Mouse (Mus musculus) neural tube, embryonic 12.5 days (tissue): ENCODE measurements around the gene Dclk1. TPM values are rescaled to one million over a fixed set of nuclear protein-coding genes. Genes with fewer than 3 reads are reported as not detected.

Source experiments
- ATAC-seq: fragments of 200-750 bp; cut with Nextera tagmentation; 2 replicates; pipeline ENCODE4 v1.8.0; 2017; ENCODE audit warnings: low read depth, mild to moderate bottlenecking, moderate TSS enrichment, moderate library complexity; ENCODE audit not compliant: low FRiP score
- H3K27ac ChIP-seq: fragments of 300-500 bp; sonication (generic); 2 replicates; pipeline ENCODE4 v1.5.1; 2016
- H3K27me3 ChIP-seq: fragments of 300-500 bp; sonication (generic); replicated peaks from 2 replicates; pipeline ENCODE4 v1.6.1; 2016; ENCODE audit warnings: mild to moderate bottlenecking
- H3K36me3 ChIP-seq: fragments of 300-500 bp; sonication (generic); 2 replicates; pipeline ENCODE4 v1.6.1; 2016; ENCODE audit warnings: mild to moderate bottlenecking
- H3K4me1 ChIP-seq: fragments of 300-500 bp; sonication (generic); 2 replicates; pipeline ENCODE4 v1.6.1; 2016
- H3K4me2 ChIP-seq: fragments of 300-500 bp; sonication (generic); replicated peaks from 2 replicates; pipeline ENCODE4 v1.6.1; 2016; ENCODE audit warnings: mild to moderate bottlenecking
- H3K4me3 ChIP-seq: fragments of 300-500 bp; sonication (generic); 2 replicates; pipeline ENCODE4 v1.5.1; 2016
- H3K9ac ChIP-seq: fragments of 300-500 bp; sonication (generic); 2 replicates; pipeline ENCODE4 v1.6.1; 2016; ENCODE audit warnings: mild to moderate bottlenecking
- H3K9me3 ChIP-seq: fragments of 300-500 bp; sonication (generic); 2 replicates; pipeline ENCODE4 v1.6.1; 2016; ENCODE audit warnings: mild to moderate bottlenecking
- WGBS: fragments of 180-500 bp; shearing (Covaris S2); methylation state at CpG from one replicate; pipeline ENCODE4 v1.1.7; 2016; 5-methylcytosine and 5-hydroxymethylcytosine counted together
- polyA plus RNA-seq: library from polyadenylated mRNA; unstranded; fragments of >200 nt; fragmentation: Nextera tagmentation; extraction: Ambion mirVana; gene quantifications from 2 replicates; pipeline ENCODE4 v1.2.1, GENCODE M21; 2016

The Dclk1 gene
- polyA plus RNA-seq, 1 experiment from 2014 or later = 171 TPM

- WGBS = 86% methylated on average over 4 of the region's 4 CpGs
Measured at GRCm38 (mm10) chr3:55269802-55270201, 27.6 kb downstream of the Dclk1 start.

DNA sequence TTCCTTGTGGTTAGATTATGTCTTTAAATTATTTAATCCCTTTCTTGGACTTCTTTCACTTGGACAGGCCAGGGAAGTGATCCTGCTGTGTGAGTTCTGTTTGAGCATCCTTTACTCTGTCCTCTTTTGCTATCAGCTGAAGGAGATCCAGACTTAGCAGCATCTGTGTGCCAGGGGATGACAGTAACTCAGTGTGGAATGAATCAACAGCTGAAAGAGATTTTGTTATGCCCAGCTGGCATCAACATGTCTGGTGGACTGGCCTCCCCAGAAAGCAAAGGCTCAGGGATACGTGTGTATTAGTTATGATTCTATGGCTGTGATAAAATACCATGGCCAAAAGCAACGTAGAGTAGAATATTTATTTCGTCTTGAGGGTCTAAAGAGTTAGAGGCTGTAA is 28.2 kb downstream of the Dclk1 start:
- H3K4me1 ChIP-seq = peaks cover 18% of the 10 kb centered on the region
- no peaks in the 10 kb centered on the region for H3K9me3 ChIP-seq
- no peak overlapping the region for H3K9ac ChIP-seq
- WGBS = 82% methylated on average over 3 of the region's 3 CpGs
- no peak overlapping the region for H3K27ac ChIP-seq
- H3K36me3 ChIP-seq = 0 out of 2 replicates have a peak, but pooled peaks cover 4% of the 10 kb centered on the region
- no peak overlapping the region for H3K4me3 ChIP-seq
- no peak overlapping the region for H3K4me2 ChIP-seq
- no peaks in the 10 kb centered on the region for H3K27me3 ChIP-seq
- ATAC-seq = no peak

More at GRCm38 (mm10) chr3:55269802-55270201, 27.6 kb downstream of the Dclk1 start:
- Histone ChIP-seq H3K9ac (no peak overlapping the region), H3K9me3 (no peaks in the 10 kb centered on the region), H3K4me3 (no peak overlapping the region), H3K27me3 (no peaks in the 10 kb centered on the region), H3K36me3 (0 out of 2 replicates have a peak, but pooled peaks cover 4% of the 10 kb centered on the region), H3K4me2 (no peak overlapping the region), H3K4me1 (peaks cover 18% of the 10 kb centered on the region), H3K27ac (no peak overlapping the region)
- ATAC-seq = no peak

DNA sequence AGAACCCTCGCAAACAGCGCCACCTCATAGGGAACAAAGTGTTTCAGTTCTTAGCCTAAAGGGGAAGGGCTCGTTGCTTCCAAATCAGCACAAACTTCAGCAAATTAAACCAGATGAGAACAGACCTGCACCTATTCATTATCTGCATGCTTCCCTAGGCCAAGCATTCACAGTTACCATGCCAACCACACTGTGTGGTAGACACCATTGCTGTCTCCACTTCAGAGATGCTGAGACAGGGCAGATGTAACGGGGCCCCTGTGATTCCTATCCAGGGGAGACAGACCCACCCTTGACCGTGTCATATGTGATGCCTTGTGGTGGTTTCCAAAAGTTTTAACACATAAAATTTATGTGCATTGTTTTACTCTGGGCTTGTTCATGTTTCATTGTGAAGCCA is 28.8 kb downstream of the Dclk1 start:
- 42% methylated on average over 5 of the region's 5 CpGs for WGBS

GRCm38 (mm10) chr3:55272536-55272935 is 30.4 kb downstream of the Dclk1 start:
- no peak for ATAC-seq
- H3K27me3 ChIP-seq = no peaks in the 10 kb centered on the region
- peaks cover 19% of the 10 kb centered on the region for H3K4me1 ChIP-seq
- H3K9me3 ChIP-seq = no peaks in the 10 kb centered on the region
- H3K4me3 ChIP-seq = no peak overlapping the region
- 87% methylated on average over 6 of the region's 6 CpGs for WGBS
- H3K9ac ChIP-seq = no peak overlapping the region
- no peak overlapping the region for H3K27ac ChIP-seq
- peaks cover 8% of the 10 kb centered on the region; the same call in 1 of the 2 replicates for H3K36me3 ChIP-seq
- no peak overlapping the region for H3K4me2 ChIP-seq

More for the DNA sequence above, 28.8 kb downstream of the Dclk1 start:
- Histone ChIP-seq H3K9me3 (no peaks in the 10 kb centered on the region), H3K36me3 (0 out of 2 replicates have a peak, but pooled peaks cover 4% of the 10 kb centered on the region), H3K4me3 (no peak overlapping the region), H3K27me3 (no peaks in the 10 kb centered on the region), H3K4me2 (no peak overlapping the region), H3K4me1 (peaks cover 18% of the 10 kb centered on the region), H3K9ac (no peak overlapping the region), H3K27ac (no peak overlapping the region)
- ATAC-seq = peak; percentile 81

- Histone ChIP-seq H3K4me1 (peaks cover 18% of the 10 kb centered on the region; the same call in 1 of the 2 replicates), H3K4me3 (no peak overlapping the region), H3K27ac (no peak overlapping the region), H3K27me3 (no peaks in the 10 kb centered on the region), H3K9me3 (no peaks in the 10 kb centered on the region), H3K36me3 (peaks cover 8% of the 10 kb centered on the region; the same call in 1 of the 2 replicates), H3K9ac (no peak overlapping the region), H3K4me2 (no peak overlapping the region)
- 91% methylated on average over 3 of the region's 3 CpGs for WGBS
- no peak for ATAC-seq
Measured at GRCm38 (mm10) chr3:55276446-55276845, 34.3 kb downstream of the Dclk1 start.

DNA sequence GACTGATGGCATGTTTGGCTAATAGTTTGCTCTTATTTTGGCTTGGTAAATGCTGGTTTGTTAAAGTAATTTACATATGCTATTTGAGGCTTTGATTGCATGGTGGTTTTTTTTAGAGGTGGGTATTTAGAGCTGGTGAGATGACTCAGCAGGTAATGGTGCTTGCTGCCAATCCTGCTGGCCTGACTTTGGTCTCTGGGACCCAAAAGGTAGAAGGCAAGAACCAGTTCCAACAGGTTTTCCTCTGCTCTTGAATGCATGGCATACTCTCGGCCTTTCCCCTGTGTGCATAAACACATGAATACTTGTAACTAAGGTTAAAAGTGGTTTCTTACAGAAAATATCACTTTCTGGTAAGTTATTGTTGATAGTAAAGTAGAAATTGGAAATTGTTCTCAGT is 34.7 kb downstream of the Dclk1 start:
- no peak overlapping the region for H3K4me2 ChIP-seq
- WGBS = 90% methylated on average over 1 of the region's 1 CpGs
- H3K27ac ChIP-seq = no peak overlapping the region
- ATAC-seq = no peak
- H3K36me3 ChIP-seq = peaks cover 8% of the 10 kb centered on the region; the same call in 1 of the 2 replicates
- peaks cover 16% of the 10 kb centered on the region; the same call in 1 of the 2 replicates for H3K4me1 ChIP-seq
- H3K9me3 ChIP-seq = no peaks in the 10 kb centered on the region
- H3K27me3 ChIP-seq = no peaks in the 10 kb centered on the region
- H3K4me3 ChIP-seq = no peak overlapping the region
- no peak overlapping the region for H3K9ac ChIP-seq

- no peak overlapping the region for H3K4me3 ChIP-seq
- H3K27ac ChIP-seq = no peak overlapping the region
- H3K27me3 ChIP-seq = no peaks in the 10 kb centered on the region
- no peaks in the 10 kb centered on the region for H3K9me3 ChIP-seq
- peaks cover 6% of the 10 kb centered on the region; the same call in 1 of the 2 replicates for H3K36me3 ChIP-seq
- H3K4me1 ChIP-seq = peaks cover 11% of the 10 kb centered on the region; the same call in 1 of the 2 replicates
- no peak for ATAC-seq
- H3K4me2 ChIP-seq = no peak overlapping the region
- 88% methylated on average over 1 of the region's 1 CpGs for WGBS
- no peak overlapping the region for H3K9ac ChIP-seq
Measured at GRCm38 (mm10) chr3:55277829-55278228, 35.7 kb downstream of the Dclk1 start.

DNA sequence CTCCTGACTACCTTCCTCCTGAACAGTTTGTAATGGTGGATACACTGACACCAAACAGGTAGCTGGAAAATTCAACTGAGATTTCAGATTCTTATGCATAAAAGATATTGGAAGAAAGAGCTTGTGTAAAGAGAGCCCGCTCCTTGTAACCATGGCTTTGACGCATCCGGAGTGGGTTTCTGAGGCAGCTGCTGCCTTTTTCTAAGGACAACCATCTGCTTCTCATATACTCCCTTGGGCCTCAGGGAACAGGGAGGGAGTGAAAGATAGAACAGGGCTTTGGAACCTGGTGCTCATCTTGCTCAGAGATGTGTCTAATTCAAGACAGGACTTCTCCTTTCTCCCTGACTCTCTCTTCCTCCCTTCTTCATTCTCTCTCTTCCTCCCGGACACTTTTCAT is 37.8 kb downstream of the Dclk1 start:
- Histone ChIP-seq H3K27ac (no peak overlapping the region), H3K27me3 (no peaks in the 10 kb centered on the region), H3K4me2 (no peak overlapping the region), H3K9ac (no peak overlapping the region), H3K36me3 (peaks cover 3% of the 10 kb centered on the region; the same call in 1 of the 2 replicates), H3K9me3 (no peaks in the 10 kb centered on the region), H3K4me3 (no peak overlapping the region), H3K4me1 (peaks cover 24% of the 10 kb centered on the region; the same call in 1 of the 2 replicates)
- no peak for ATAC-seq
- WGBS = 68% methylated on average over 4 of the region's 4 CpGs

- no peak for ATAC-seq
- Histone ChIP-seq H3K9me3 (no peaks in the 10 kb centered on the region), H3K4me3 (no peak overlapping the region), H3K27me3 (no peaks in the 10 kb centered on the region), H3K9ac (no peak overlapping the region), H3K4me2 (no peak overlapping the region), H3K4me1 (peaks cover 28% of the 10 kb centered on the region; the same call in 1 of the 2 replicates), H3K27ac (no peak overlapping the region), H3K36me3 (peaks cover 3% of the 10 kb centered on the region; the same call in 1 of the 2 replicates)
Measured at GRCm38 (mm10) chr3:55280471-55280870, 38.3 kb downstream of the Dclk1 start.

GRCm38 (mm10) chr3:55284215-55284614 is 42.1 kb downstream of the Dclk1 start:
- Histone ChIP-seq H3K4me2 (peak overlapping the region; percentile 17), H3K36me3 (no peaks in the 10 kb centered on the region), H3K27ac (no peak overlapping the region), H3K4me3 (no peak overlapping the region), H3K4me1 (peaks cover 22% of the 10 kb centered on the region; the same call in 1 of the 2 replicates), H3K27me3 (no peaks in the 10 kb centered on the region), H3K9ac (no peak overlapping the region), H3K9me3 (no peaks in the 10 kb centered on the region)
- WGBS = 22% methylated on average over 3 of the region's 3 CpGs
- peak; percentile 86 for ATAC-seq

GRCm38 (mm10) chr3:55288726-55289125 is 46.6 kb downstream of the Dclk1 start:
- H3K4me2 ChIP-seq = no peak overlapping the region
- no peaks in the 10 kb centered on the region for H3K36me3 ChIP-seq
- 38% methylated on average over 4 of the region's 4 CpGs for WGBS
- H3K4me1 ChIP-seq = peaks cover 29% of the 10 kb centered on the region
- H3K4me3 ChIP-seq = no peak overlapping the region
- no peaks in the 10 kb centered on the region for H3K27me3 ChIP-seq
- no peak for ATAC-seq
- no peak overlapping the region for H3K27ac ChIP-seq
- no peak overlapping the region for H3K9ac ChIP-seq
- H3K9me3 ChIP-seq = no peaks in the 10 kb centered on the region

DNA sequence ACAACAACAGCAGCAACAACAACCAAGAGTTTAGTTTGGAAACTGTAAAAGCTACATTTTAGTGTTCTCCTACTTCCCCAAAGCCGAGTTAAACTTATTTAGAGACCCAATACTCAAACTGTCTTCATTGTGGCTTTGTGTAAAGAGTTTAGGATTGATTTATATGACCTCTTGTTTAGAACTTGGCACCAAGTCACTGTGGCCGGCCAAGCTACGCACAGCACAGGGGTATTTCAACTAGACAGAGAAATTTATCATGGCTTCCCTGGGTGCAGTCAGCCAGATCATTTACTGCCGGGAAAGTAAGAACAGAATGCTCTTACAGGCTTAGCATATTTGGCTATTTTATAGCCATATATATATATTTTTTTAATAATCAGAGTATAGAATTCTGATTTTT is 49.8 kb downstream of the Dclk1 start:
- H3K4me1 ChIP-seq = peaks cover 18% of the 10 kb centered on the region
- no peaks in the 10 kb centered on the region for H3K27me3 ChIP-seq
- no peak overlapping the region for H3K27ac ChIP-seq
- no peaks in the 10 kb centered on the region for H3K36me3 ChIP-seq
- no peak overlapping the region for H3K4me2 ChIP-seq
- WGBS = 10% methylated on average over 4 of the region's 4 CpGs
- no peak overlapping the region for H3K4me3 ChIP-seq
- H3K9ac ChIP-seq = no peak overlapping the region
- no peaks in the 10 kb centered on the region for H3K9me3 ChIP-seq
- peak; percentile 63; the same call in 1 of the 2 replicates for ATAC-seq

GRCm38 (mm10) chr3:55292783-55293430 is 50.7 kb downstream of the Dclk1 start:
- Histone ChIP-seq H3K4me3 (no peak overlapping the region), H3K36me3 (no peaks in the 10 kb centered on the region), H3K4me2 (no peak overlapping the region), H3K27ac (no peak overlapping the region), H3K9ac (no peak overlapping the region), H3K27me3 (no peaks in the 10 kb centered on the region), H3K9me3 (no peaks in the 10 kb centered on the region), H3K4me1 (peaks cover 18% of the 10 kb centered on the region)
- ATAC-seq = peak; percentile 41; the same call in 1 of the 2 replicates
- WGBS = 74% methylated on average over 10 of the region's 10 CpGs
